Mouse (Mus musculus): ENCODE results near the gene Clcn6.

The Clcn6 gene

GRCm38 (mm10) chr4:148038600-148039253, at the start of gene Clcn6, which contains the start of gene Mthfr:
Gene Clcn6, minus strand, starts transcription at chr4:148038821.
Gene Mthfr, plus strand, starts transcription at chr4:148039077.
- DNase-seq: peak; percentile 100

GRCm38 (mm10) chr4:148087907-148088527, 49.4 kb upstream of the Clcn6 start, which contains the start of gene Agtrap:
Gene Agtrap, minus strand, starts transcription at chr4:148088031.
- peak; percentile 95 for DNase-seq

DNA sequence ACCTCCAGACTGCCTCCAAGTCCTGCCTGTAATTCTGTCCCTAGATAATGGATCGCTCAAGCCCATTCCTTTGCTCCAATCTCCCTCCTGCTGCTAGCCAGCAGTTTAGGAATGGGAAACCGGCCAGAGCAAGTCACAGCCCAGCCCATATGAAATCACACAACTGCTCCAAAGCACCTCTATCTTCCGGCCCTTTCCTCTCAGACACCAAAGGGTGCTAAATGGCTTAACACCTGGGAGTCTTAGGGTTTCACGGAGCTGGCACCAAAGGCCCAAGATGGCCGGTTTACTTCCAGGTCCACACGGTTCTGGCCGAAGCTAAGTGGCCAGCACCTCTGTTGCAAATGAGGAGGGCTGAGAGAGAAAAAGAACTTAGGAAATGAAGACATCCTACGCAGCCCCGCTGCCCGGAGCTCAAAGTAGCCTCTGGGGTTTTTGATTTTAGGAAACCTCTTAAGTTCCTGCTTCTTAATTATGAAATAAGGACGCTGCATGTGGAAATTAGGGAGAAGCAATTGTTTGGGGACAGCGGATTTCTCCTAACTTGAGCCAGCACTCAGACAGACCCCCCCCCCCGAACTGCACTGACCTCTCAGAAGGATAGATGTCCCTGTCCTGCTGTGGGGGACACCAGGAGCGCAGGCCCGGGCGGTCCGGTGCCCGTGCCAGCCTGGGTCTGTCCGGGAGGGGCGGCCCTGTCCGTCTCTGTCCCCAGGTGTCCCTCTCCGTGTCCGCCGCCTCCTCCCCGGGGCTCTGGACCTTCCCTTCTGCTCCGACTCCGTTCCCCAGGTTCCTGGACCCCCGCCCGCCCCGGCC, 48.7 kb upstream of the Clcn6 start:
- peak; percentile 46 to 55 for DNase-seq

DNA sequence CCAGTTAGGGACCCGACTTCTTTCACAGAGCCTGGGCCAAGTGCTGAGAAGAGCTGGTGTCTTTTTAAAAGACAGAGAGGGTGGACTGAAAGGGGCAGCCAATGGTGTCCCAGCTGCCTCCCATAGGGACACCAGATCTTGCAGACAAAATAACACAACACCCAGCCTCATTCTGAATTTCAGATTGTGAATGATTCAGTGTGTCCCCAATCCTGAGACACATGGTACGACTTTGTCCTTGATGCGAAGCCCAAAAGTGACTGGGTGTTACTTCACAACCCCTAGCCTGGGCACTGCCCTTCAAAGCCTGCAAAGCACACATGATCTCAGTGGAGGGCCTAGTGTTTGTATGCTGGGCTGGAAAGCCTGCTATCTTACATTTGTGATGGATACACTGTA, 47.3 kb upstream of the Clcn6 start:
- DNase-seq: no peak

- DNase-seq: no peak
These were observed 46.7 kb upstream of the Clcn6 start for GRCm38 (mm10) chr4:148085131-148085906.

GRCm38 (mm10) chr4:148084261-148084714, 45.7 kb upstream of the Clcn6 start:
- peak; percentile 39 to 66 for DNase-seq

DNA sequence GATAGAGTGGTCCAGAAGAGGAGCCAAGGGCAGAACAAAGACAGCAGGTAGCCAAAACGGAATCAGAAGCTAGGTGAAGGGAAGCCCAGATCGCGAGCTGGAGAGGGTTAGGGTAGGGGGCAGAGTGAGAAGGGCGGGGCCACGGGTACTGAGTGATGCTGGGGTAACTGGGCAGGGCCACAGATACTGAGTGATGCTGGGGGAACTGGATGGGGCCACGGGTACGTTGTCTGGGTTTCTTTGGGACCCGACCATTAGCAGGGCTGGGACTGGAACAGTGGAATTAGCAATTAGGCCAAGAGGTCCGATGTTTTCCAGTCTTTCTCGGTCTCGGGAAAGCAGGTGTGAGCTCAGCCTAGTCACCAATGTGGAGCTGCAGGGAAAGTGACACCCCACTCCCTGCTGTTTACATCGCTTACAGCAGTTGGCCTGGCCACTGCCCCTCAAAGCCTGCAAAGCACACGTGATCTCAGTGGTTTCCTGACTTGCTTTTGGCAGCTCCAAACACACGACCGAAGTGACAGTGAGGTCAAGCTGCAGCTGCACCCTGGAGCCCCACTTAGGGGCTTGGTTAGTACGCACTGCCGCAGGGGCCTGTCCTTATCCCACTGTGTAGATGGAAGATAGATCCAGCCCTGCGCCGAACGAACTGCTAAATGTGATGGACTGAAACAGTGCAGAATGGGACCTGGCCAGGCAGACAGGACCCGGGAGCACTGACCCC, 44.7 kb upstream of the Clcn6 start:
- peak; percentile 58 to 76 for DNase-seq

- peak in 1 of 2 experiments; percentile 72 for DNase-seq
These were observed 43.8 kb upstream of the Clcn6 start for GRCm38 (mm10) chr4:148082257-148083044.

- DNase-seq: no peak
These were observed 42.6 kb upstream of the Clcn6 start for GRCm38 (mm10) chr4:148081201-148081600.

GRCm38 (mm10) chr4:148080597-148080973, 42.0 kb upstream of the Clcn6 start:
- DNase-seq: no peak

DNA sequence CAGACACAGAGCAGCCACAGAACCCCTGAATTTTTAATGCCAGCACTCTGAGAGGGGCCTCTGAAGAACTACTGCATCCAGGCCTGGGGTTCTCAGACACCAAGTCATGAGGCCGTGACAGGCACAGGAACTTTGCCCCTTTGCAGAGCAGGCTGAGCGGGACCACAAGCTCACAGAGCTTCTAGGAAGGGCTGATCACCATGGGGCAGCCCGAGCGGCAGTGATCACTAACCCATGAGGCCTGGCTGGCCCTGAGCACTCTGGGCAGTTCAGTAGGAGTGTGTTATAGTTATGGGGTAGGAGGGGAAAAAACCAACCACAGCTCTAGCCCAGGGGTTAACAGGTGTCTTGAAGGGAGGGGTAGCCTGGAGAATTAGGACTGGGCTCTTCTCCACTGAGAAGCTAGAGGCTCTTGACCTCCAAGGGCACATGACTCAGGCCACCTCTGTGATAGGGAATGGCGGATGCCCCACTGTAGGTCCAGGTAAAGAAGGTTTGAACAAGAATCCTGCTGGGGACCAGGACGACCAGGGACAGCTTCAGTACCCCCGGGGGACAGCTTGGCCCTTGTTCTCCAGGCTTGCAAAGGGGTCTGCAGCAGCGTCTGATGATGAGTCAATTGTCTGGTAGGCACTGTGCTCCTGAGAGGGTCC, 41.4 kb upstream of the Clcn6 start:
- no peak for DNase-seq

- no peak for DNase-seq
These were observed 40.6 kb upstream of the Clcn6 start for GRCm38 (mm10) chr4:148079212-148079611.

DNA sequence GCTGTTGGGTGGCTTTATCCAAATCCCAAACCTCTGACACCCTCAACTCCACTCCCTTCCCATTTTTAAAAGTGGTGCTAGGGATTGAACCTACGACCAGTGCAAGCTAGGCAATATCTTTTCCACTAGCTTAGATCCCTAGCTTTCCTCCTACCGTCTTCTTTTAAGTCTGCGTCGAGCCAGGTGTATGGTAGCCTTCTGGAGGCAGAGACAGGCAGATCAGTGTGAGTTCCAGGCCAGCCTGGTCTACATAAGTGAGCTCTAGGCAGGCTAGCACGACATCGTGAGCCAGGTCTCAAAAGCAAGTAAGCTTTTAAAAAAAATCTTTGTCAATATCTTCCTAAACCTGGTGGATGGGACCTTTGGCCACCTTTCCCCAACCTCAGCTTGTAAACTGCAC, 37.3 kb upstream of the Clcn6 start:
- no peak for DNase-seq

DNA sequence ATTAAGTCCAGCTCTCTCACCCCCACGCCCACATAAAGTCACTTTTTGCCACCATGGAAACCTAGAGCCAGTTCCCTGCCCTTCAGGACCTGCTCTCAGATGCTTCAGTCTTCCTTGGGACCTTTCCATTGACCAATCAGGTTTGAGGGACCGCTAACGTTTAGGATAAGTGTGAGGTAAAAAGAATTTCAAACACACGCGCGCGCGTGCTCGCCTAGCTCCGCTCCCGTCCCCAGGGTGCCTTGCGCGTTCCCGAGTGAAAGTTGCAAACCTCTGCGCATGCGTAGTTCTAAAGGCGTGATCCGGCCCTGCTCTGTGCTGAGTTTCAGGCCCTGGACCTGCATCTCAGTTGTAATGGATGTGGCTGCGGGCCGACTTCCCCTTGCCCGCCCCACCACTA, 36.6 kb upstream of the Clcn6 start:
- peak; percentile 76 to 78 for DNase-seq

DNA sequence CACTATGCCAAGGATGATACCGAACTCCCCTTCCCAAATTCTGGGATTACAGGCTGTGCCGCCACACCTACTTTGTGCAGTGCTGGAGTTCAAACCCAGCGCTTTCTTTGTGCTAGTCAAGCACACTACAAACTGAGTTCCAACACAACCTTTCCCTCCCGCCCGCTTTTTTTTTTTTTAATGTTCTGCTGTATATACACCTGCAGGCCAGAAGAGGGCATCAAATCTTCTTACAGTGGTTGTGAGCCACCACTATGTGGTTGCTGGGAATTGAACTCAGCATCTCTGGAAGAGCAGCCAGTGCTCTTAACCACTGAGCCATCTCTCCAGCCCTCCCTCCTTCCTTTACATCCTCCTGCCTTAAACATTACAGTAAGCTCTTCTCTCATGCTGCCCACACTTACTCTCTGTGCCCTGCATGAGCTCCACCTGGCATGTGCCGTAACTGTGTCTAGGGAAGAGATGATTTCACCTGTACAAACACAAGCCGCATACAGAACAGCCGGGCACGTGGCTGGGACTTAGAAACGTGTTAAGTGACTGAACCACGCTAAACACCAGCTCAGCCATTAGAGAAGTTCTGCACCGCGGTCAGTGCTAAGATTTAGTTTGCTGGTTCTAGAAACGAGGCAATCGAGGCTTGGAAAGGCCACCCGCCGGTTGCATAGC, 36.0 kb upstream of the Clcn6 start:
- no peak for DNase-seq

DNA sequence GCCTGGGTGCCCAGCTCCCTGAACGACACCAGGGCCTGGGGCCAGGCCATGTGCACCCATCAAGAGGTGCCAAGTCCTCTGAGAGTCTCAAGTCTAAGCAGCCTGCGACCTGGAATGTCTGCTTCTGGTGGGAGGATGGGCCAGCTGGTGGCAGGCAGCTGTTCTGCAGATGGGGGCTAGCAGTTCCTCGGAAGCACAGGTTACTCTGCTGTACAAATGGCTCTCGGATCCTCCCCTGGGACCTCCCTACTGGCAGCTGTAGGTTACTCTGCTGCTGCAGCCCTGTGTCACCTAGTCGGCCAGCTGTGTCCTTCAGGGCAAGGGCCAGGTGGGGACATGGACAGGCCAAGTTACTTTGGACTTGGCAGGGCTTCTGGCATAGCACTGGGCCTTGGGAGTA, 32.9 kb upstream of the Clcn6 start:
- DNase-seq: no peak

DNA sequence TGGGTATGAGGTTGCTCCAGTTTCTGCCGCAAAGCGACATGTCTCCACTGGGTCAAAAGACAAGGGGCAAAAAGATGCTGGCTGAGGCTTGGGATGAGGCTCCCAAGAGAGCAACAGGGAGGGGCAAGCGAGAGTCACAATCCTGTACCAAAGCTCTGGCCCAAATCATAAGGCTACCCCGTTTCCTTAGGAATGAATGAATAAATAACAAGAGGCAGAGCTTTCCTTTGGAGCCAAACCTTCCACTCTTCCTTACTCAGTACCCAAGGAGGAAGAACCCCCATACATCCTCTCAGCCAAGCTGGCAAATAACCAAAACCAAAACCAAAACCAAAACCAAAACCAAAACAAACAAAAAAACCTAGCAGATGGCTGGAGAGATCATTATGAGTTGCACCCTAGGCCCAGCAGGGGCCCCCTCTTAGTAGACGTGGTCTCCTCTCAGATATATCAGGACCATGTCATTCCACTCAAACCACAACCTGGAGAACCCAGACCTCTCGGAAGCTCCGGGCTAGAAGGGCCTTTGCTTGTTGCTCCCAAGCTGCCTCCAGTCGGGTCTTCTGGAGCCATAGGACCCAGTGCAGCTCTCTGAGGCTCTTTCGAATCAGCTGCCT, 31.1 kb upstream of the Clcn6 start:
- DNase-seq: no peak

- no peak for DNase-seq
These were observed 28.7 kb upstream of the Clcn6 start for GRCm38 (mm10) chr4:148067346-148067745.

DNA sequence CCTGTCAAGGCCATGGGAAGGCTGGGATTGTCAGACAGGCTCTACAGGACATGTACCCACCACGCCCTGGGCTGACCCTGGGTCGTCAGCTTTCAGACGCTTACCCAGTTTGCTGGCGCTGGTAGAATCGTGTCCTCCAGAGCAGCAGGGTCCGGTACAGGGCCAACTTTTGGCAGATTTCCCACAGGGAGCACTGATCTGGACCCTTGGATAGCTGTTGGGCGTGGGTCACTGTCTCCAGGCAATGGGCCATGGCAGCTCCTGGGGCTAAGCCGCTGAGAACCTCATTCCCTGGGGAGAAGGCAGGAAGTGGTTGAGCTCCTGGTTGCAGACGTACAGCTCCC, 27.8 kb upstream of the Clcn6 start:
- no peak for DNase-seq
